Mouse (Mus musculus) fibroblast of lung, adult 2 months (primary cell): ENCODE results near the gene Gm6902.
"Not testable (repeated sequence)": the region's sequence is repeated elsewhere in the genome, so short reads cannot be mapped to it uniquely, and the experiment has no call there.

Experiments used
- DNase-seq: peaks from one replicate; pipeline ENCODE4 v3.0.0-alpha.2; 2011; ENCODE audit warnings: low read depth

Gm6902 gene

DNA sequence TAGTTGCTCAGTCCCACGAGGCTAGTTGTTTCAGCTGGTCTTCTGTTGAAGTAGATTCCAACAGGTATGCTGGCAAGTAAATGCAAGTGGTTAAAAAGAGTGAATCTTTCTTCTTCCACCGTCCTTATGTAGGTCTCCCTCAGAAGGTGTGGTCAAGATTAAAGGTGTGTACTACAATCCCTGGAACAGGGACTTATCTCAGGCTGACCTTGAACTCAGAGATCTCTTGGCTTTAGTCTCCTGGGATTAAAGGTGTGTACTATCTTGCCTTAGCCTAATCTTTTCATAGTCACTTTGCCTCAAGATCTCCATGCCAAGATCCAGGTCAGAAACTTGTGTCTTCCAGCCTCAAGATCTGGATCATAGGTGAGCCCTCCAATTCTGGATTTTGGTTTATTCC lies at the start of gene Gm6902:
Gene Gm6902 (minus strand): TSS at position 101 of the 400 bp plus-strand sequence.
- not testable (repeated sequence) for DNase-seq

DNA sequence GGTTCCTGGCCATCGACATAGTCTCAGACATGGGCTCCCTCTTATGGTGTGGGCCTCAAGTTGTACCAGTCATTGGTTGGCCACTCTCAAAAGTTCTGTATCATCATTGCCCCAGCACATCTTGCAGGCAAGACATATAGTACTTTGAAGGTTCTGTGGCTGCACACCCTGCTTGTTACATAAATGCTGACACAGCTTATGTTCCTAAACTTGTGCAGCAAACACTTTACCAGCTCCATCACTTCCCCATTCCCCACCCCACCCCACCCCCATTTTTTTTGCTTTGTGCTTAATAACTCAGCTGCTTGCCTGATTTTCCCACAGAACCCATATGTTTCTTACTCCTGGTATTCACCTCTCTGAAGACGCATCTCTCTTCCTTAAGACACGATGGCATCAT lies 22.2 kb upstream of the Gm6902 start, which contains the start of gene Nlrp4e:
Gene Nlrp4e (plus strand): TSS at position 301 of the 400 bp plus-strand sequence.
- DNase-seq, result not testable (repeated sequence)

- DNase-seq, result not testable (repeated sequence)
Observed at GRCm38 (mm10) chr7:23251582-23251981, 27.1 kb downstream of the Gm6902 start, which contains the start of gene Vmn1r166. Vmn1r166 (minus strand) TSS chr7:23251682.
